Mouse (Mus musculus) hindlimb bud, embryonic 11.5 days (tissue): ENCODE data around the gene Phex.

Source experiments
- DNase-seq: peaks from one replicate; pipeline ENCODE4 v3.0.0-alpha.2; 2012; ENCODE audit warnings: low read depth, low spot score; ENCODE audit errors: extremely low spot score

Gene Phex

GRCm38 (mm10) chrX:157415212-157415611 lies at the start of gene Phex:
Gene Phex (minus strand): TSS chrX:157415312.
- DNase-seq: no peak

GRCm38 (mm10) chrX:157462716-157463115 lies 47.6 kb upstream of the Phex start:
- no peak for DNase-seq

- peak; percentile 20 for DNase-seq
These were observed 39.3 kb upstream of the Phex start for GRCm38 (mm10) chrX:157454430-157454829.

GRCm38 (mm10) chrX:157449000-157449399 lies 33.9 kb upstream of the Phex start:
- no peak for DNase-seq

GRCm38 (mm10) chrX:157447431-157447830 lies 32.3 kb upstream of the Phex start:
- no peak for DNase-seq

- DNase-seq: no peak
These were observed 19.7 kb upstream of the Phex start for GRCm38 (mm10) chrX:157434768-157435167.

GRCm38 (mm10) chrX:157419451-157419850 lies 4.3 kb upstream of the Phex start:
- no peak for DNase-seq

- DNase-seq: no peak
These were observed 10.2 kb downstream of the Phex start for GRCm38 (mm10) chrX:157404919-157405318.

GRCm38 (mm10) chrX:157391241-157391640 lies 23.9 kb downstream of the Phex start:
- DNase-seq: no peak

- DNase-seq: no peak
These were observed 25.0 kb downstream of the Phex start for GRCm38 (mm10) chrX:157390102-157390501.

GRCm38 (mm10) chrX:157388419-157388818 lies 26.7 kb downstream of the Phex start:
- no peak for DNase-seq

GRCm38 (mm10) chrX:157387025-157387424 lies 28.1 kb downstream of the Phex start:
- DNase-seq: no peak

- DNase-seq: no peak
These were observed 36.3 kb downstream of the Phex start for GRCm38 (mm10) chrX:157378822-157379221.

GRCm38 (mm10) chrX:157377456-157377855 lies 37.7 kb downstream of the Phex start:
- DNase-seq: no peak

- DNase-seq: no peak
These were observed 41.2 kb downstream of the Phex start for GRCm38 (mm10) chrX:157373873-157374272.

- DNase-seq: no peak
These were observed 45.9 kb downstream of the Phex start for GRCm38 (mm10) chrX:157369166-157369565.

GRCm38 (mm10) chrX:157355521-157355920 lies 59.6 kb downstream of the Phex start:
- DNase-seq: no peak

- DNase-seq: no peak
These were observed 68.9 kb downstream of the Phex start for GRCm38 (mm10) chrX:157346201-157346600.

- DNase-seq: no peak
These were observed 80.4 kb downstream of the Phex start for GRCm38 (mm10) chrX:157334726-157335125.

GRCm38 (mm10) chrX:157329821-157330220 lies 85.3 kb downstream of the Phex start:
- no peak for DNase-seq

- DNase-seq: no peak
These were observed 86.7 kb downstream of the Phex start for GRCm38 (mm10) chrX:157328396-157328795.

- DNase-seq: no peak
These were observed 87.4 kb downstream of the Phex start for GRCm38 (mm10) chrX:157327756-157328155.

GRCm38 (mm10) chrX:157324396-157324795 lies 90.7 kb downstream of the Phex start:
- no peak for DNase-seq

- DNase-seq: no peak
These were observed 104.8 kb downstream of the Phex start for GRCm38 (mm10) chrX:157310331-157310730.
